Mouse (Mus musculus) MEL (cell line): ENCODE results near the gene Crkl. TPM values are rescaled to one million over a fixed set of nuclear protein-coding genes. Genes with fewer than 3 reads are reported as not detected.

Experiments used
- DNase-seq: peaks from one replicate; pipeline ENCODE4 v3.0.0; 2011; ENCODE audit warnings: low read depth, low spot score
- H3K27ac ChIP-seq: 2 replicates; pipeline ENCODE4 v1.5.1; 2012; ENCODE audit warnings: low read depth, mild to moderate bottlenecking, control low read depth, low read length, moderate library complexity; ENCODE audit not compliant: control insufficient read depth
- H3K27me3 ChIP-seq, 2 experiments: fragments of 150-350 bp in 1 of 2; sonication (generic) in 1 of 2; 2 replicates each; pipeline ENCODE4 v1.6.1; 2012; ENCODE audit warnings: low read length in 2 of 2, mild to moderate bottlenecking in 2 of 2, improper control_type of control experiment in 1 of 2, moderate library complexity in 1 of 2; ENCODE audit not compliant: insufficient read depth in 2 of 2, control insufficient read depth in 1 of 2
- H3K36me3 ChIP-seq, 2 experiments: 2 replicates each; pipeline ENCODE4 v1.6.1; 2012 to 2014; ENCODE audit warnings: low read length in 2 of 2, improper control_type of control experiment in 1 of 2, inconsistent platforms in 1 of 2, mild to moderate bottlenecking in 1 of 2; ENCODE audit not compliant: insufficient read depth in 2 of 2, control insufficient read depth in 1 of 2
- H3K4me1 ChIP-seq, 2 experiments: fragments of 150-350 bp in 1 of 2; sonication (generic) in 1 of 2; 2 replicates each; pipeline ENCODE4 v1.6.1; 2012; ENCODE audit warnings: low read length in 2 of 2, improper control_type of control experiment in 1 of 2, mild to moderate bottlenecking in 1 of 2; ENCODE audit not compliant: insufficient read depth in 2 of 2, control insufficient read depth in 1 of 2
- H3K4me3 ChIP-seq, 2 experiments: fragments of 150-350 bp in 1 of 2; sonication (generic) in 1 of 2; 2 replicates each; pipeline ENCODE4 v1.5.1; 2012; ENCODE audit warnings: low read depth in 2 of 2, low read length in 2 of 2, mild to moderate bottlenecking in 2 of 2, moderate library complexity in 2 of 2, control low read depth in 1 of 2, improper control_type of control experiment in 1 of 2; ENCODE audit not compliant: control insufficient read depth in 1 of 2, insufficient read depth in 1 of 2
- H3K79me2 ChIP-seq: 2 replicates; pipeline ENCODE4 v1.6.1; 2012; ENCODE audit warnings: mild to moderate bottlenecking, low read length, moderate library complexity; ENCODE audit not compliant: control insufficient read depth, poor library complexity, insufficient read depth
- H3K9ac ChIP-seq: 2 replicates; pipeline ENCODE4 v1.6.1; 2012; ENCODE audit warnings: low read depth, mild to moderate bottlenecking, control low read depth, low read length, moderate library complexity; ENCODE audit not compliant: control insufficient read depth, poor library complexity, severe bottlenecking
- H3K9me3 ChIP-seq: fragments of 150-350 bp; sonication (generic); replicated peaks from 2 replicates; pipeline ENCODE4 v1.6.1; 2012; ENCODE audit warnings: mild to moderate bottlenecking, low read length, improper control_type of control experiment, moderate library complexity; ENCODE audit not compliant: insufficient read depth
- CHD1 ChIP-seq: IDR thresholded peaks from 2 replicates; pipeline ENCODE4 v1.6.1; 2012; ENCODE audit warnings: low read depth, mild to moderate bottlenecking, inconsistent platforms, low read length, improper control_type of control experiment
- CTCF ChIP-seq, 3 experiments: IDR thresholded peaks in 2 of 3; conservative IDR thresholded peaks in 1 of 3; 2 replicates each; pipeline ENCODE4 v1.5.1; 2011 to 2012; ENCODE audit warnings: low read length in 3 of 3, low read depth in 2 of 3, mild to moderate bottlenecking in 2 of 3, improper control_type of control experiment in 1 of 3, inconsistent platforms in 1 of 3, mixed read lengths in 1 of 3, moderate library complexity in 1 of 3; ENCODE audit not compliant: control insufficient read depth in 1 of 3, insufficient read depth in 1 of 3, poor library complexity in 1 of 3, severe bottlenecking in 1 of 3
- E2F4 ChIP-seq: IDR thresholded peaks from 2 replicates; pipeline ENCODE4 v1.6.1; 2011; ENCODE audit warnings: low read depth, low read length, improper control_type of control experiment, borderline replicate concordance
- EP300 ChIP-seq, 2 experiments: IDR thresholded peaks; 2 replicates each; pipeline ENCODE4 v1.6.1; 2011; ENCODE audit warnings: improper control_type of control experiment in 2 of 2, low read length in 2 of 2, low read depth in 1 of 2, mild to moderate bottlenecking in 1 of 2
- GABPA ChIP-seq: IDR thresholded peaks from 2 replicates; pipeline ENCODE4 v1.6.1; 2012; ENCODE audit warnings: low read depth, mild to moderate bottlenecking, inconsistent platforms, low read length, improper control_type of control experiment, moderate library complexity
- HCFC1 ChIP-seq: IDR thresholded peaks from 2 replicates; pipeline ENCODE4 v1.6.1; 2012; ENCODE audit warnings: low read depth, mild to moderate bottlenecking, inconsistent platforms, low read length, improper control_type of control experiment, moderate library complexity
- JUND ChIP-seq: IDR thresholded peaks from 2 replicates; pipeline ENCODE4 v1.6.1; 2011; ENCODE audit warnings: low read depth, mild to moderate bottlenecking, improper control_type of control experiment, low read length
- MAZ ChIP-seq: IDR thresholded peaks from 2 replicates; pipeline ENCODE4 v1.6.1; 2012; ENCODE audit warnings: low read depth, mild to moderate bottlenecking, inconsistent platforms, low read length, improper control_type of control experiment
- MEF2A ChIP-seq: IDR thresholded peaks from 2 replicates; pipeline ENCODE4 v1.6.1; 2014; ENCODE audit warnings: low read depth, mild to moderate bottlenecking, inconsistent platforms, low read length, improper control_type of control experiment; ENCODE audit not compliant: poor library complexity, insufficient replicate concordance, severe bottlenecking; ENCODE audit errors: extremely low read depth
- MYC ChIP-seq: IDR thresholded peaks from 2 replicates; pipeline ENCODE4 v1.6.1; 2011; ENCODE audit warnings: low read depth, mild to moderate bottlenecking, low read length, improper control_type of control experiment, moderate library complexity
- NRF1 ChIP-seq: IDR thresholded peaks from 2 replicates; pipeline ENCODE4 v1.6.1; 2014; ENCODE audit warnings: low read depth, mild to moderate bottlenecking, inconsistent platforms, low read length, improper control_type of control experiment, moderate library complexity; ENCODE audit not compliant: poor library complexity, insufficient read depth, severe bottlenecking
- POLR2A ChIP-seq, 2 experiments: IDR thresholded peaks; 2 replicates each; pipeline ENCODE4 v1.6.1; 2011 to 2012; ENCODE audit warnings: low read length in 2 of 2, mild to moderate bottlenecking in 2 of 2, control low read depth in 1 of 2, improper control_type of control experiment in 1 of 2, low read depth in 1 of 2, moderate library complexity in 1 of 2; ENCODE audit not compliant: control insufficient read depth in 1 of 2, insufficient read depth in 1 of 2, poor library complexity in 1 of 2
- POLR2AphosphoS2 ChIP-seq: IDR thresholded peaks from 2 replicates; pipeline ENCODE4 v1.6.1; 2011; ENCODE audit warnings: low read length, improper control_type of control experiment
- RAD21 ChIP-seq: IDR thresholded peaks from 2 replicates; pipeline ENCODE4 v1.6.1; 2011; ENCODE audit warnings: mild to moderate bottlenecking, low read depth, low read length, improper control_type of control experiment
- RCOR1 ChIP-seq: IDR thresholded peaks from 2 replicates; pipeline ENCODE4 v1.6.1; 2012; ENCODE audit warnings: low read depth, mild to moderate bottlenecking, inconsistent platforms, low read length, improper control_type of control experiment
- SIN3A ChIP-seq: IDR thresholded peaks from 2 replicates; pipeline ENCODE4 v1.6.1; 2012; ENCODE audit warnings: low read length, improper control_type of control experiment, inconsistent platforms
- SMC3 ChIP-seq: IDR thresholded peaks from 2 replicates; pipeline ENCODE4 v1.6.1; 2011; ENCODE audit warnings: low read depth, low read length, improper control_type of control experiment
- TAL1 ChIP-seq: IDR thresholded peaks from 2 replicates; pipeline ENCODE4 v1.6.1; 2012; ENCODE audit warnings: mild to moderate bottlenecking, inconsistent platforms, low read length, moderate library complexity, mixed read lengths
- UBTF ChIP-seq: IDR thresholded peaks from 2 replicates; pipeline ENCODE4 v1.6.1; 2012; ENCODE audit warnings: low read depth, mild to moderate bottlenecking, inconsistent platforms, low read length, improper control_type of control experiment, moderate library complexity, borderline replicate concordance; ENCODE audit not compliant: insufficient read depth
- USF1 ChIP-seq: IDR thresholded peaks from 2 replicates; pipeline ENCODE4 v1.6.1; 2014; ENCODE audit warnings: low read depth, mild to moderate bottlenecking, inconsistent platforms, low read length, improper control_type of control experiment, moderate library complexity
- USF2 ChIP-seq, 2 experiments: IDR thresholded peaks; 2 replicates each; pipeline ENCODE4 v1.6.1; 2011 to 2012; ENCODE audit warnings: improper control_type of control experiment in 2 of 2, low read length in 2 of 2, borderline replicate concordance in 1 of 2, inconsistent platforms in 1 of 2, low read depth in 1 of 2, mild to moderate bottlenecking in 1 of 2; ENCODE audit not compliant: insufficient read depth in 1 of 2
- ZKSCAN1 ChIP-seq: IDR thresholded peaks from 2 replicates; pipeline ENCODE4 v1.6.1; 2012; ENCODE audit warnings: low read depth, mild to moderate bottlenecking, inconsistent platforms, low read length, improper control_type of control experiment, moderate library complexity
- ZMIZ1 ChIP-seq: IDR thresholded peaks from 2 replicates; pipeline ENCODE4 v1.6.1; 2012; ENCODE audit warnings: low read depth, mild to moderate bottlenecking, inconsistent platforms, low read length, improper control_type of control experiment, moderate library complexity
- polyA plus RNA-seq, 2 experiments: library from polyadenylated mRNA; stranded (reverse) in 1 of 2; unstranded in 1 of 2; fragments of >175 nt in 1 of 2; fragments of >200 nt in 1 of 2; gene quantifications; 2 replicates each; pipeline versions ENCODE4 v1.2.1 to v1.2.4; 2012; ENCODE audit warnings: low replicate concordance in 2 of 2, low read depth in 1 of 2; ENCODE audit not compliant: insufficient read length in 2 of 2, insufficient read depth in 1 of 2, missing spikeins in 1 of 2
- total RNA-seq: library from RNA; depleted of rRNA; stranded (reverse); fragments of 300-350 nt; gene quantifications from 2 replicates; pipeline ENCODE4 v1.2.3, GENCODE M21; 2012

Crkl gene
- total and polyA plus RNA-seq, 3 experiments: 14.9 to 146 (median 34.6) TPM

GRCm38 (mm10) chr16:17489469-17490111 lies 37.8 kb downstream of the Crkl start, which contains the start of gene Aifm3:
TSS of gene Aifm3 (plus strand) at chr16:17489611.
- peak within 1 kb of the TSS; percentile 50 for H3K4me3 ChIP-seq
- H3K79me2 ChIP-seq: no peaks in the 10 kb centered on the region
- peaks cover 3 to 4% of the 10 kb centered on the region in 2 experiments; a peak in 2 of 4 replicates for H3K36me3 ChIP-seq
- peak; percentile 27 for DNase-seq
- H3K27ac ChIP-seq: no peak within 1 kb of the TSS
- no peaks in the 10 kb centered on the region for H3K27me3 ChIP-seq
- no peaks in the 10 kb centered on the region for H3K9me3 ChIP-seq
- H3K9ac ChIP-seq: peak within 1 kb of the TSS; percentile 50
- H3K4me1 ChIP-seq: peaks cover 5 to 12% of the 10 kb centered on the region in 2 experiments
- TF ChIP-seq MEF2A (no peak), CHD1 (no peak), SMC3 (no peak), EP300 (IDR thresholded peaks at IDR 0.05; ENCODE audit: low read depth in 1 of 2, low read length in 2 of 2) (no peak), GABPA (no peak), HCFC1 (no peak), POLR2AphosphoS2 (no peak), USF2 (IDR thresholded peaks at IDR 0.05; ENCODE audit: borderline replicate concordance in 1 of 2, insufficient read depth in 1 of 2, low read depth in 1 of 2, low read length in 2 of 2) (no peak), ZMIZ1 (no peak), JUND (no peak), RAD21 (no peak), POLR2A (IDR thresholded peaks at IDR 0.05; ENCODE audit: control insufficient read depth in 1 of 2, insufficient read depth in 1 of 2, low read depth in 1 of 2, low read length in 2 of 2, poor library complexity in 1 of 2) (no peak), TAL1 (no peak), E2F4 (no peak), MAZ (no peak), ZKSCAN1 (no peak), MYC (no peak), NRF1 (no peak)

- DNase-seq: no peak
- Histone ChIP-seq H3K9ac (no peak overlapping the region), H3K79me2 (no peaks in the 10 kb centered on the region), H3K9me3 (no peaks in the 10 kb centered on the region), H3K27ac (no peak overlapping the region), H3K27me3 (no peaks in the 10 kb centered on the region), H3K4me3 (no peak overlapping the region), H3K36me3 (peaks cover under 1 to 3% of the 10 kb centered on the region in 2 experiments; a peak in 2 of 4 replicates), H3K4me1 (peaks cover 5 to 12% of the 10 kb centered on the region in 2 experiments)
- TF ChIP-seq HCFC1 (no peak), UBTF (no peak), SIN3A (no peak), CTCF (IDR thresholded peaks at IDR 0.05 in 2 of 3, conservative IDR thresholded peaks at IDR 0.05 in 1 of 3; ENCODE audit: control insufficient read depth in 1 of 3, insufficient read depth in 1 of 3, low read depth in 2 of 3, low read length in 3 of 3, poor library complexity in 1 of 3, severe bottlenecking in 1 of 3) (no peak), RCOR1 (no peak), USF1 (no peak), CHD1 (no peak)
These were observed 39.4 kb downstream of the Crkl start for GRCm38 (mm10) chr16:17491154-17491553.
